Mouse (Mus musculus): ENCODE results near the gene Prss48.

- TF ChIP-seq CTCF (IDR thresholded peaks at IDR 0.05; ENCODE audit: control insufficient read depth, insufficient read depth, insufficient replicate concordance, low read depth, low read length): no peak
- no peak for TF ChIP-seq POLR2A (IDR thresholded peaks at IDR 0.05; ENCODE audit: control insufficient read depth, low read depth, low read length)
Measured at GRCm38 (mm10) chr3:86024065-86024795, 21.9 kb upstream of the Prss48 start.

Measured in testis, adult 2 months (tissue).